Mouse (Mus musculus) liver, embryonic 13.5 days (tissue): ENCODE results near the gene D430041D05Rik. TPM values are rescaled to one million over a fixed set of nuclear protein-coding genes. Genes with fewer than 3 reads are reported as not detected.
"Not testable (repeated sequence)": the region's sequence is repeated elsewhere in the genome, so short reads cannot be mapped to it uniquely, and the experiment has no call there.

Source experiments
- ATAC-seq: fragments of 200-750 bp; cut with Nextera tagmentation; 2 replicates; pipeline ENCODE4 v1.8.0; 2017; ENCODE audit warnings: low read depth, mild to moderate bottlenecking, moderate number of reproducible peaks, moderate library complexity
- DNase-seq: peaks from one replicate; pipeline ENCODE4 v3.0.0; 2022
- H3K27ac ChIP-seq: fragments of 300-500 bp; sonication (generic); 2 replicates; pipeline ENCODE4 v1.5.1; 2015; ENCODE audit warnings: moderate library complexity, mild to moderate bottlenecking, inconsistent platforms
- H3K27me3 ChIP-seq: fragments of 300-500 bp; sonication (generic); 2 replicates; pipeline ENCODE4 v1.6.1; 2015; ENCODE audit warnings: mild to moderate bottlenecking, inconsistent platforms
- H3K36me3 ChIP-seq: fragments of 300-500 bp; sonication (generic); 2 replicates; pipeline ENCODE4 v1.6.1; 2015; ENCODE audit warnings: mild to moderate bottlenecking, inconsistent platforms
- H3K4me1 ChIP-seq: fragments of 300-500 bp; sonication (generic); replicated peaks from 2 replicates; pipeline ENCODE4 v1.6.1; 2015; ENCODE audit warnings: inconsistent platforms
- H3K4me2 ChIP-seq: fragments of 300-500 bp; sonication (generic); 2 replicates; pipeline ENCODE4 v1.6.1; 2015; ENCODE audit warnings: inconsistent platforms, mild to moderate bottlenecking, moderate library complexity
- H3K4me3 ChIP-seq: fragments of 300-500 bp; sonication (generic); replicated peaks from 2 replicates; pipeline ENCODE4 v1.5.1; 2015; ENCODE audit warnings: mild to moderate bottlenecking, inconsistent platforms
- H3K9ac ChIP-seq: fragments of 300-500 bp; sonication (generic); 2 replicates; pipeline ENCODE4 v1.6.1; 2015; ENCODE audit warnings: mild to moderate bottlenecking, inconsistent platforms
- H3K9me3 ChIP-seq: fragments of 300-500 bp; sonication (generic); replicated peaks from 2 replicates; pipeline ENCODE4 v1.6.1; 2016; ENCODE audit warnings: inconsistent platforms
- WGBS: fragments of 180-500 bp; shearing (Covaris S2); methylation state at CpG from one replicate; pipeline ENCODE4 v1.1.7; 2015; ENCODE audit not compliant: insufficient replicate concordance; 5-methylcytosine and 5-hydroxymethylcytosine counted together
- polyA plus RNA-seq: library from polyadenylated mRNA; unstranded; fragments of >200 nt; fragmentation: Nextera tagmentation; extraction: Ambion mirVana; gene quantifications from 2 replicates; pipeline ENCODE4 v1.2.1, GENCODE M21; 2015

D430041D05Rik gene
- polyA plus RNA-seq, 1 experiment from 2014 or later: 0.01 TPM

GRCm38 (mm10) chr2:104104800-104105199 is 306.0 kb downstream of the D430041D05Rik start:
- H3K4me2 ChIP-seq: no peak overlapping the region
- DNase-seq (no peak), ATAC-seq (no peak)
- H3K27ac ChIP-seq: no peak overlapping the region
- no peaks in the 10 kb centered on the region for H3K27me3 ChIP-seq
- H3K4me3 ChIP-seq: no peak overlapping the region
- H3K36me3 ChIP-seq: peaks cover 45% of the 10 kb centered on the region
- H3K9me3 ChIP-seq: no peaks in the 10 kb centered on the region
- no peak overlapping the region for H3K9ac ChIP-seq
- H3K4me1 ChIP-seq: peaks cover 87% of the 10 kb centered on the region
- WGBS: 71% methylated on average over 6 of the region's 6 CpGs

GRCm38 (mm10) chr2:104099946-104100345 is 310.9 kb downstream of the D430041D05Rik start:
- Histone ChIP-seq H3K9me3 (no peaks in the 10 kb centered on the region), H3K4me2 (peak overlapping the region; percentile 75), H3K27ac (peak overlapping the region; percentile 97), H3K4me3 (peak overlapping the region; percentile 8), H3K36me3 (peaks cover 23% of the 10 kb centered on the region), H3K4me1 (peaks cover 90% of the 10 kb centered on the region), H3K27me3 (no peaks in the 10 kb centered on the region), H3K9ac (peak overlapping the region; percentile 63)
- 37% methylated on average over 1 of the region's 1 CpGs for WGBS
- DNase-seq (no peak), ATAC-seq (no peak)

- H3K9ac ChIP-seq: peak overlapping the region; percentile 61
- no peak for DNase-seq
- no peak for ATAC-seq
- no peaks in the 10 kb centered on the region for H3K27me3 ChIP-seq
- H3K36me3 ChIP-seq: peaks cover 16% of the 10 kb centered on the region
- peaks cover 87% of the 10 kb centered on the region for H3K4me1 ChIP-seq
- 82% methylated on average over 2 of the region's 2 CpGs for WGBS
- H3K9me3 ChIP-seq: no peaks in the 10 kb centered on the region
- H3K4me3 ChIP-seq: peak overlapping the region; percentile 72
- peak overlapping the region; percentile 97 for H3K27ac ChIP-seq
- H3K4me2 ChIP-seq: peak overlapping the region; percentile 75
Observed at GRCm38 (mm10) chr2:104099231-104099585, 311.6 kb downstream of the D430041D05Rik start.

GRCm38 (mm10) chr2:104098529-104099230 is 312.1 kb downstream of the D430041D05Rik start:
- Histone ChIP-seq H3K36me3 (peaks cover 13% of the 10 kb centered on the region; the same call in 1 of the 2 replicates), H3K4me3 (peak overlapping the region; percentile 72), H3K9ac (peak overlapping the region; percentile 61), H3K9me3 (no peaks in the 10 kb centered on the region), H3K27me3 (no peaks in the 10 kb centered on the region), H3K4me2 (peak overlapping the region; percentile 75), H3K27ac (peak overlapping the region; percentile 97), H3K4me1 (peaks cover 87% of the 10 kb centered on the region)
- WGBS: 0% methylated on average over 3 of the region's 3 CpGs
- DNase-seq: peak; percentile 60
- peak; percentile 90 for ATAC-seq

GRCm38 (mm10) chr2:104097396-104097795 is 313.4 kb downstream of the D430041D05Rik start:
- H3K4me2 ChIP-seq: peak overlapping the region; percentile 75

GRCm38 (mm10) chr2:104096796-104097195 is 314.0 kb downstream of the D430041D05Rik start:
- H3K27ac ChIP-seq: peak overlapping the region; percentile 97
- H3K4me2 ChIP-seq: peak overlapping the region; percentile 75
- H3K4me1 ChIP-seq: peaks cover 88% of the 10 kb centered on the region
- H3K4me3 ChIP-seq: peak overlapping the region; percentile 72
- not testable (repeated sequence) for H3K27me3 ChIP-seq, H3K9me3 ChIP-seq, DNase-seq, H3K36me3 ChIP-seq, ATAC-seq
- 88% methylated on average over 1 of the region's 1 CpGs for WGBS
- H3K9ac ChIP-seq: peak overlapping the region; percentile 89

More at GRCm38 (mm10) chr2:104097396-104097795, 313.4 kb downstream of the D430041D05Rik start:
- DNase-seq, H3K27me3 ChIP-seq, H3K9me3 ChIP-seq, ATAC-seq, H3K36me3 ChIP-seq: not testable (repeated sequence)
- WGBS: 82% methylated on average over 4 of the region's 4 CpGs
- Histone ChIP-seq H3K27ac (peak overlapping the region; percentile 97), H3K4me1 (peaks cover 87% of the 10 kb centered on the region), H3K4me3 (peak overlapping the region; percentile 72), H3K9ac (peak overlapping the region; percentile 89)

GRCm38 (mm10) chr2:104096256-104096655 is 314.6 kb downstream of the D430041D05Rik start:
- Histone ChIP-seq H3K36me3 (0 out of 2 replicates have a peak, but pooled peaks cover 3% of the 10 kb centered on the region), H3K27me3 (no peaks in the 10 kb centered on the region), H3K4me3 (peak overlapping the region; percentile 72), H3K27ac (peak overlapping the region; percentile 97), H3K4me2 (peak overlapping the region; percentile 75), H3K9ac (peak overlapping the region; percentile 89), H3K4me1 (peaks cover 90% of the 10 kb centered on the region), H3K9me3 (no peaks in the 10 kb centered on the region)
- no peak for DNase-seq
- WGBS: 29% methylated on average over 10 of the region's 10 CpGs
- ATAC-seq: no peak

GRCm38 (mm10) chr2:104095741-104096213 is 315.0 kb downstream of the D430041D05Rik start, which contains the start of gene Cd59a:
Gene Cd59a, plus strand, starts transcription at chr2:104095801.
- no peaks in the 10 kb centered on the region for H3K36me3 ChIP-seq
- peaks cover 88% of the 10 kb centered on the region for H3K4me1 ChIP-seq
- H3K4me2 ChIP-seq: peak within 1 kb of the TSS; percentile 75
- 4% methylated on average over 15 of the region's 15 CpGs for whole genome bisulfite sequencing
- H3K9me3 ChIP-seq: no peaks in the 10 kb centered on the region
- H3K27me3 ChIP-seq: no peaks in the 10 kb centered on the region
- peak within 1 kb of the TSS; percentile 89 for H3K9ac ChIP-seq
- DNase-seq (peak; percentile 90), ATAC-seq (peak; percentile 82)
- peak within 1 kb of the TSS; percentile 72 for H3K4me3 ChIP-seq
- H3K27ac ChIP-seq: peak within 1 kb of the TSS; percentile 97

GRCm38 (mm10) chr2:104093305-104093704 is 317.5 kb downstream of the D430041D05Rik start:
- peak overlapping the region; percentile 21 for H3K27ac ChIP-seq
- no peak for ATAC-seq
- no peaks in the 10 kb centered on the region for H3K36me3 ChIP-seq
- no peaks in the 10 kb centered on the region for H3K27me3 ChIP-seq
- H3K4me1 ChIP-seq: peaks cover 69% of the 10 kb centered on the region
- H3K9me3 ChIP-seq: no peaks in the 10 kb centered on the region
- no peak for DNase-seq
- no peak overlapping the region for H3K4me3 ChIP-seq
- H3K9ac ChIP-seq: no peak overlapping the region
- H3K4me2 ChIP-seq: no peak overlapping the region
- WGBS: 67% methylated on average over 2 of the region's 2 CpGs
